In genomic region chr5:141067561-141067960, GRCm38 (mm10) we compare ENCODE assay signal across 13 mouse cellular contexts.
A peak's percentile ranks its signal among the peaks of the same experiment; 100 is the strongest.
DNase-seq lines count a peak whose midpoint lies in the region; ATAC-seq and TF ChIP-seq lines count a peak whose summit lies in the region.
"Had no signal": no experiment of that assay in that cellular context is flagged by ENCODE, and none has a peak within 500 bp of the region (broad histone marks: within the 10 kb centered on the region; RNA-seq: fewer than 3 reads in every experiment).

No protein-coding gene starts in this region.

- H3K27ac ChIP-seq in heart, adult 2 months, result no peak overlapping the region
- H3K27ac ChIP-seq in midbrain, postnatal 0 days (ENCODE audit: low read depth, low read length), result no peak overlapping the region
- H3K27ac ChIP-seq in midbrain, embryonic 10.5 days (replicated peaks), result no peak overlapping the region
- no peak overlapping the region for H3K27ac ChIP-seq in bone marrow macrophage, adult 2 months (ENCODE audit: insufficient read depth, low read depth, low read length)
- H3K27ac ChIP-seq: hindbrain, embryonic 14.5 days had no signal

- peak; percentile 43 for TF ChIP-seq CTCF in heart, adult 2 months (IDR thresholded peaks at IDR 0.05)
- peak; percentile 21; the same call in 1 of the 2 replicates for TF ChIP-seq CTCF in midbrain, postnatal 0 days (IDR thresholded peaks at IDR 0.05)
- TF ChIP-seq CTCF in bone marrow macrophage, adult 2 months (IDR thresholded peaks at IDR 0.05; ENCODE audit: low read depth, low read length), result peak; percentile 55

- no peaks in the 10 kb centered on the region for H3K9me3 ChIP-seq in midbrain, postnatal 0 days (ENCODE audit: low read length)
- no peaks in the 10 kb centered on the region; the same call in 1 of the 2 replicates for H3K9me3 ChIP-seq in midbrain, embryonic 10.5 days (replicated peaks)

- no peaks in the 10 kb centered on the region for H3K79me2 ChIP-seq in heart, adult 2 months (replicated peaks; ENCODE audit: control insufficient read depth, insufficient read depth, low read length)

- ATAC-seq in midbrain, postnatal 0 days (ENCODE audit: low FRiP score), result no peak

- H3K9ac ChIP-seq in heart, adult 2 months (ENCODE audit: low read depth, low read length), result no peak overlapping the region
- no peak overlapping the region for H3K9ac ChIP-seq in midbrain, postnatal 0 days (replicated peaks; ENCODE audit: low read length, poor library complexity, severe bottlenecking)
- H3K9ac ChIP-seq: hindbrain, embryonic 14.5 days had no signal

- H3K36me3 ChIP-seq in heart, adult 2 months (ENCODE audit: control insufficient read depth, insufficient read depth, low read length), result no peaks in the 10 kb centered on the region
- H3K36me3 ChIP-seq in midbrain, postnatal 0 days (ENCODE audit: insufficient read depth, low read length), result no peaks in the 10 kb centered on the region
- H3K36me3 ChIP-seq in midbrain, embryonic 10.5 days, result no peaks in the 10 kb centered on the region
- H3K36me3 ChIP-seq: G1E had no signal

- WGBS in heart, adult 2 months, result 85% methylated on average over 7 of the region's 7 CpGs
- WGBS in midbrain, postnatal 0 days, result 87% methylated on average over 7 of the region's 7 CpGs
- 80% methylated on average over 7 of the region's 7 CpGs for WGBS in midbrain, embryonic 10.5 days

- no peaks in the 10 kb centered on the region for H3K4me1 ChIP-seq in heart, adult 2 months (ENCODE audit: control insufficient read depth, insufficient read depth, low read length)
- H3K4me1 ChIP-seq in midbrain, postnatal 0 days (ENCODE audit: insufficient read depth, low read length), result no peaks in the 10 kb centered on the region
- H3K4me1 ChIP-seq in midbrain, embryonic 10.5 days, result no peaks in the 10 kb centered on the region
- H3K4me1 ChIP-seq in bone marrow macrophage, adult 2 months (ENCODE audit: control insufficient read depth, insufficient read depth, low read length), result peaks cover under 1% of the 10 kb centered on the region; the same call in 1 of the 2 replicates

- TF ChIP-seq POLR2A in heart, adult 2 months (IDR thresholded peaks at IDR 0.05; ENCODE audit: insufficient read depth, low read depth, low read length), result no peak
- no peak for TF ChIP-seq POLR2A in bone marrow macrophage, adult 2 months (IDR thresholded peaks at IDR 0.05; ENCODE audit: borderline replicate concordance, low read depth, low read length)

- intact Hi-C loops in heart, adult 2 months (cut with DNase I), result no loop called here
- intact Hi-C loops in heart, postnatal 25 days (cut with DNase I), result no loop called here

- H3K27me3 ChIP-seq in heart, adult 2 months (ENCODE audit: control insufficient read depth, insufficient read depth, low read length), result no peaks in the 10 kb centered on the region
- H3K27me3 ChIP-seq in midbrain, postnatal 0 days (ENCODE audit: insufficient read depth, low read length), result no peaks in the 10 kb centered on the region
- H3K27me3 ChIP-seq in midbrain, embryonic 10.5 days (ENCODE audit: low read depth, poor library complexity, severe bottlenecking), result no peaks in the 10 kb centered on the region

- TF ChIP-seq EP300 in heart, adult 2 months (IDR thresholded peaks at IDR 0.05; ENCODE audit: insufficient read depth, low read depth, low read length), result no peak

- no peak for DNase-seq in heart, adult 2 months
- no peak for DNase-seq in heart, adult 9 months (ENCODE audit: low spot score in 2 of 2)
- no peak for DNase-seq in midbrain, postnatal 0 days (ENCODE audit: low spot score)
- no peak for DNase-seq in midbrain, embryonic 10.5 days (ENCODE audit: low spot score)
- peak; percentile 30 to 44 for DNase-seq in thymus, postnatal 36 days
- no peak for DNase-seq in urinary bladder, postnatal 4 days (ENCODE audit: low spot score in 2 of 2)
- DNase-seq in heart, postnatal 25 days (ENCODE audit: low spot score), result no peak
- DNase-seq: adrenal gland, postnatal 36 days; cerebellum, postnatal 25 days; right cerebral cortex, postnatal 4 days had no signal

- no peak overlapping the region for H3K4me2 ChIP-seq in midbrain, postnatal 0 days (ENCODE audit: low read depth, low read length, poor library complexity, severe bottlenecking)
- H3K4me2 ChIP-seq: hindbrain, embryonic 14.5 days had no signal

- H3K4me3 ChIP-seq in heart, adult 2 months, result no peak overlapping the region
- no peak overlapping the region for H3K4me3 ChIP-seq in midbrain, postnatal 0 days (ENCODE audit: low read depth, low read length)
- H3K4me3 ChIP-seq in midbrain, embryonic 10.5 days, result no peak overlapping the region
- H3K4me3 ChIP-seq in bone marrow macrophage, adult 2 months (ENCODE audit: insufficient read depth, low read length), result no peak overlapping the region

Comparison
In these comparisons a context has a peak if more than half of its experiments do, and no peak if none do; other contexts are left out.
1. DNase-seq: peak in thymus, postnatal 36 days (2 of 2); none in heart, adult 2 months (0 of 2), heart, adult 9 months (0 of 2), midbrain, postnatal 0 days (single experiment), midbrain, embryonic 10.5 days (single experiment), urinary bladder, postnatal 4 days (0 of 2) and heart, postnatal 25 days (single experiment).
2. Peak in every context shown above with its lines, with median percentiles within 50 percentile points of each other: CTCF ChIP-seq.